Mouse (Mus musculus) layer of hippocampus, adult 18-20 months (tissue): ENCODE measurements around the gene Ubl4b. TPM values are rescaled to one million over a fixed set of nuclear protein-coding genes. Genes with fewer than 3 reads are reported as not detected.

ENCODE experiments used
- DNase-seq, 2 experiments: peaks; one replicate each; pipeline ENCODE4 v3.0.0; 2022; ENCODE audit warnings: low spot score in 2 of 2
- total RNA-seq, 2 experiments: library from RNA; stranded (reverse); gene quantifications; 2 replicates each; pipeline ENCODE4 v1.2.3; 2021

The Ubl4b gene
- total RNA-seq, 2 experiments from 2014 or later, result not detected

GRCm38 (mm10) chr3:107568721-107569120 lies 13.8 kb upstream of the Ubl4b start:
- no peak for DNase-seq

- no peak for DNase-seq
These were observed 12.9 kb upstream of the Ubl4b start for GRCm38 (mm10) chr3:107567766-107568165.

- no peak for DNase-seq
These were observed 10.5 kb upstream of the Ubl4b start for GRCm38 (mm10) chr3:107565331-107565730.

- no peak for DNase-seq
These were observed 9.0 kb upstream of the Ubl4b start for GRCm38 (mm10) chr3:107563880-107564279.

- DNase-seq, result no peak
These were observed 7.7 kb upstream of the Ubl4b start for GRCm38 (mm10) chr3:107562591-107562990.

- no peak for DNase-seq
These were observed 7.2 kb upstream of the Ubl4b start for GRCm38 (mm10) chr3:107562104-107562503.

- peak; percentile 10 to 61 for DNase-seq
These were observed 4.3 kb upstream of the Ubl4b start for GRCm38 (mm10) chr3:107559183-107559582.

- no peak for DNase-seq
These were observed 3.9 kb upstream of the Ubl4b start for GRCm38 (mm10) chr3:107558740-107559139.

- DNase-seq, result peak; percentile 38 to 73
These were observed 4.3 kb downstream of the Ubl4b start for GRCm38 (mm10) chr3:107550409-107551049.

GRCm38 (mm10) chr3:107546956-107547355 lies 7.9 kb downstream of the Ubl4b start:
- no peak for DNase-seq

GRCm38 (mm10) chr3:107545716-107546412 lies 9.0 kb downstream of the Ubl4b start:
- no peak for DNase-seq

- DNase-seq, result no peak
These were observed 9.6 kb downstream of the Ubl4b start for GRCm38 (mm10) chr3:107545278-107545677.

GRCm38 (mm10) chr3:107543158-107544080 lies 11.5 kb downstream of the Ubl4b start:
- DNase-seq, result no peak

GRCm38 (mm10) chr3:107542584-107542983 lies 12.3 kb downstream of the Ubl4b start:
- DNase-seq, result no peak

GRCm38 (mm10) chr3:107537504-107537889 lies 17.4 kb downstream of the Ubl4b start:
- DNase-seq, result no peak

- peak; percentile 81 for DNase-seq
These were observed 17.9 kb downstream of the Ubl4b start for GRCm38 (mm10) chr3:107536810-107537503.

- no peak for DNase-seq
These were observed 19.9 kb downstream of the Ubl4b start for GRCm38 (mm10) chr3:107534951-107535350.

GRCm38 (mm10) chr3:107533532-107533931 lies 21.3 kb downstream of the Ubl4b start:
- no peak for DNase-seq

- DNase-seq, result no peak
These were observed 24.3 kb downstream of the Ubl4b start for GRCm38 (mm10) chr3:107530581-107530980.

- DNase-seq, result no peak
These were observed 25.7 kb downstream of the Ubl4b start for GRCm38 (mm10) chr3:107529182-107529581.
